Mouse (Mus musculus): ENCODE measurements around the gene Fzd1. TPM values are rescaled to one million over a fixed set of nuclear protein-coding genes. Genes with fewer than 3 reads are reported as not detected.

Gene Fzd1
- total and polyA plus RNA-seq, 3 experiments = 7.7 to 10.0 (median 8.4) TPM

DNA sequence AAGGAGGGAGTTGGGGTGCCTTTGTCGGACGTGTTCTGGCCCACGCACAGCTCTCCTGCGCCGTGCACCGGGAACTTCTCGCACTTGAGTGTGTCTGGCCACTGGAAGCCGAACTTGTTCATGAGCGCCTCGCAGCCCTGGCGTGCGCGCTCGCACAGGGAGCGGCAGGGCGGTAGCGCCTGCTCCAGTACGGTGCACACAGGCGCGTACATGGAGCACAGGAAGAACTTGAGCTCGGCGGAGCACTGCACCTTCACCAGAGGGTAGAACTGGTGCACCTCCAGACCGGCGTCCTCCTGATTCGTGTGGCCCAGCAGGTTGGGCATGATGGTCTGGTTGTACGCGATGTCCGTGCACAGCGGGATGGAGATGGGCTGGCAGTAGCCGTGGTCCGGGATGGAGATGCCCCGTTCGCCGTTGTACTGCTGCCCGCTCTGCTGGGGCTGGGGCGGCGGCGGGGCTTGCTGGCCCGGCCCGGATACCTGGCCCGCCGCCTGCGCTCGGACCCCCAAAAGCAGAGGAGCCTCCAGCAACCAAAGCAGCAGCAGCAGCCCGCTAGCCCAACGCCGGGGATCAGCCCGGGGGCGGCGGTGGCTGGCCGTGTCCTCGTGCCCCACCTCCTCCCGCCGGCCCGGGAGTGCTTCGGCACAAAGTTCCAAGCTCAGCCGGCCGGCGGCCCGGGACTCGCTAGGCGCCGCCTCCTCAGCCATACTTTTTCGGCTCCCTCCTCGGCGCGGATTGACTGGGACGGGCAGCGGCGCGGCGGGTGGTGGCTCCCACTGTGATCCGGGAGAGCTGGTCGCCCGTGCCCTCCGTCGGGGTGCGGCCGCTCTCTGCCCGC lies 744 bp downstream of the Fzd1 start:
- H3K36me3 ChIP-seq (ENCODE audit: control insufficient read depth, insufficient read depth, low read length) = no peaks in the 10 kb centered on the region
- H3K4me3 ChIP-seq = peak overlapping the region; percentile 83
- no peaks in the 10 kb centered on the region for H3K27me3 ChIP-seq (ENCODE audit: control insufficient read depth, insufficient read depth, low read length)
- no peaks in the 10 kb centered on the region for H3K79me2 ChIP-seq (replicated peaks; ENCODE audit: control insufficient read depth, insufficient read depth, low read length)
- TF ChIP-seq CTCF (IDR thresholded peaks at IDR 0.05) (no peak), POLR2A (IDR thresholded peaks at IDR 0.05; ENCODE audit: insufficient read depth, low read depth, low read length) (no peak), EP300 (IDR thresholded peaks at IDR 0.05; ENCODE audit: insufficient read depth, low read depth, low read length) (no peak)
- intact Hi-C loops (cut with DNase I) = loop anchor here (10.0 kb wide), 2 partner anchors 158 to 742 kb away; no protein-coding TSS in a partner anchor
- peak; percentile 78 to 80 for DNase-seq
- WGBS = under 1% methylated on average over 78 of the region's 80 CpGs
- peak overlapping the region; percentile 82 for H3K9ac ChIP-seq (ENCODE audit: low read depth, low read length)
- H3K27ac ChIP-seq = peak overlapping the region; percentile 88
- no peaks in the 10 kb centered on the region for H3K4me1 ChIP-seq (ENCODE audit: control insufficient read depth, insufficient read depth, low read length)

- no peaks in the 10 kb centered on the region for H3K27me3 ChIP-seq (ENCODE audit: control insufficient read depth, insufficient read depth, low read length)
- DNase-seq = peak in 1 of 2 experiments; percentile 8
- WGBS = 20% methylated on average over 43 of the region's 43 CpGs
- peak overlapping the region; percentile 88 for H3K27ac ChIP-seq
- H3K4me3 ChIP-seq = peak overlapping the region; percentile 83
- no peaks in the 10 kb centered on the region for H3K36me3 ChIP-seq (ENCODE audit: control insufficient read depth, insufficient read depth, low read length)
- no peak for TF ChIP-seq CTCF (IDR thresholded peaks at IDR 0.05)
- TF ChIP-seq EP300 (IDR thresholded peaks at IDR 0.05; ENCODE audit: insufficient read depth, low read depth, low read length) = no peak
- no peak for TF ChIP-seq POLR2A (IDR thresholded peaks at IDR 0.05; ENCODE audit: insufficient read depth, low read depth, low read length)
- no peaks in the 10 kb centered on the region for H3K4me1 ChIP-seq (ENCODE audit: control insufficient read depth, insufficient read depth, low read length)
- no peaks in the 10 kb centered on the region for H3K79me2 ChIP-seq (replicated peaks; ENCODE audit: control insufficient read depth, insufficient read depth, low read length)
- H3K9ac ChIP-seq (ENCODE audit: low read depth, low read length) = peak overlapping the region; percentile 82
- intact Hi-C loops (cut with DNase I) = loop anchor here (10.0 kb wide), 2 partner anchors 159 to 741 kb away; no protein-coding TSS in a partner anchor
Measured at GRCm38 (mm10) chr5:4756001-4756681, 1.7 kb downstream of the Fzd1 start.

- intact Hi-C loops (cut with DNase I) = loop anchor here (10.0 kb wide), 2 partner anchors 159 to 741 kb away; no protein-coding TSS in a partner anchor
- Histone ChIP-seq H3K4me3 (no peak overlapping the region; the same call in 1 of the 2 replicates), H3K27me3 (ENCODE audit: control insufficient read depth, insufficient read depth, low read length) (no peaks in the 10 kb centered on the region), H3K4me1 (ENCODE audit: control insufficient read depth, insufficient read depth, low read length) (no peaks in the 10 kb centered on the region), H3K36me3 (ENCODE audit: control insufficient read depth, insufficient read depth, low read length) (no peaks in the 10 kb centered on the region), H3K79me2 (replicated peaks; ENCODE audit: control insufficient read depth, insufficient read depth, low read length) (no peaks in the 10 kb centered on the region), H3K27ac (no peak overlapping the region), H3K9ac (ENCODE audit: low read depth, low read length) (no peak overlapping the region)
- 77% methylated on average over 11 of the region's 11 CpGs for WGBS
- peak in 1 of 2 experiments; percentile 13 for DNase-seq
- no peak for TF ChIP-seq CTCF (IDR thresholded peaks at IDR 0.05)
- TF ChIP-seq EP300 (IDR thresholded peaks at IDR 0.05; ENCODE audit: insufficient read depth, low read depth, low read length) = no peak
Measured at GRCm38 (mm10) chr5:4755326-4755725, 2.5 kb downstream of the Fzd1 start.

DNA sequence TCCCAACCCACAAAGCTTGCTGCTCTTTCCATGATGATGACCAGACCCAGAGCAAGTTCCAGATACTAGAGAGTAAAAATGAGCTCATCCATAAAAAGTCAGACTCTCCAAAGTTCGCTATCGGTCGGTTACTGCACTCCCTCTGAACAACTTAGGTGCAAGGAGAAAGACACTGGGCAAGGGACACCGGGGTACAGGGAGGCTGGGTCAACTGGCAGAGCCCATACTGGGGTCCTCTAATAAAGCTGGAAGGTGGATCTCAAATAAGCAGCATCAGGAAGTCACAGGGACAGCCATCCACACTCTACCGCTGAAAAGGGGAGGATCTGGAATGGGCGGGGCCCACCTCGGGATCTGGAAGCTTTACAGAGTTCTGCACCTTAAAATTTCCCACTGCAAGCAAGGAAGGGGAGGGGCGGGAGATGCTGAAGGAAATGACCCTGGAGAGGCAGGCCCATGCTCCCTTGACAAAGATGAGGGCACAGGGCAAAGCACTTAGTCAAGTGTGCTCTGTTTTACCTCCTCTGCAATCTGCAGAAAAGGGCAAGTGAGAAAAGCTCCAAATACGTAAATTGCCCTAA lies 3.0 kb downstream of the Fzd1 start:
- intact Hi-C loops (cut with DNase I) = loop anchor here (10.0 kb wide), 2 partner anchors 160 to 740 kb away; no protein-coding TSS in a partner anchor
- Histone ChIP-seq H3K27me3 (ENCODE audit: control insufficient read depth, insufficient read depth, low read length) (no peaks in the 10 kb centered on the region), H3K79me2 (replicated peaks; ENCODE audit: control insufficient read depth, insufficient read depth, low read length) (no peaks in the 10 kb centered on the region), H3K27ac (no peak overlapping the region), H3K9ac (ENCODE audit: low read depth, low read length) (no peak overlapping the region), H3K4me3 (no peak overlapping the region), H3K4me1 (ENCODE audit: control insufficient read depth, insufficient read depth, low read length) (no peaks in the 10 kb centered on the region), H3K36me3 (ENCODE audit: control insufficient read depth, insufficient read depth, low read length) (no peaks in the 10 kb centered on the region)
- TF ChIP-seq EP300 (IDR thresholded peaks at IDR 0.05; ENCODE audit: insufficient read depth, low read depth, low read length) = no peak
- DNase-seq = peak in 1 of 2 experiments; percentile 17
- WGBS = 52% methylated on average over 9 of the region's 9 CpGs

- no peaks in the 10 kb centered on the region for H3K27me3 ChIP-seq (ENCODE audit: control insufficient read depth, insufficient read depth, low read length)
- TF ChIP-seq POLR2A (IDR thresholded peaks at IDR 0.05; ENCODE audit: insufficient read depth, low read depth, low read length) (no peak), EP300 (IDR thresholded peaks at IDR 0.05; ENCODE audit: insufficient read depth, low read depth, low read length) (no peak), CTCF (IDR thresholded peaks at IDR 0.05) (no peak)
- 93% methylated on average over 5 of the region's 5 CpGs for WGBS
- H3K9ac ChIP-seq (ENCODE audit: low read depth, low read length) = no peak overlapping the region
- no peak overlapping the region for H3K27ac ChIP-seq
- H3K4me1 ChIP-seq (ENCODE audit: control insufficient read depth, insufficient read depth, low read length) = no peaks in the 10 kb centered on the region
- H3K4me3 ChIP-seq = no peak overlapping the region
- intact Hi-C loops (cut with DNase I) = loop anchor here (10.0 kb wide), 2 partner anchors 162 to 738 kb away; no protein-coding TSS in a partner anchor
- H3K79me2 ChIP-seq (replicated peaks; ENCODE audit: control insufficient read depth, insufficient read depth, low read length) = no peaks in the 10 kb centered on the region
- H3K36me3 ChIP-seq (ENCODE audit: control insufficient read depth, insufficient read depth, low read length) = no peaks in the 10 kb centered on the region
- no peak for DNase-seq
Measured at GRCm38 (mm10) chr5:4753161-4753560, 4.7 kb downstream of the Fzd1 start.

All from heart, adult 2 months (tissue).